Mouse (Mus musculus) limb, embryonic 12.5 days (tissue): ENCODE data around the gene Ap1s2. TPM values are rescaled to one million over a fixed set of nuclear protein-coding genes. Genes with fewer than 3 reads are reported as not detected.

ENCODE experiments used
- ATAC-seq: fragments of 200-750 bp; cut with Nextera tagmentation; 2 replicates; pipeline ENCODE4 v1.8.0; 2017; ENCODE audit warnings: low read depth, moderate TSS enrichment; ENCODE audit not compliant: insufficient number of reproducible peaks, insufficient read depth, low FRiP score, low TSS enrichment
- H3K27ac ChIP-seq: fragments of 300-500 bp; sonication (generic); 2 replicates; pipeline ENCODE4 v1.5.1; 2016; ENCODE audit warnings: mild to moderate bottlenecking, moderate library complexity
- H3K27me3 ChIP-seq: fragments of 300-500 bp; sonication (generic); 2 replicates; pipeline ENCODE4 v1.6.1; 2016; ENCODE audit warnings: mild to moderate bottlenecking, moderate library complexity
- H3K36me3 ChIP-seq: fragments of 300-500 bp; sonication (generic); 2 replicates; pipeline ENCODE4 v1.6.1; 2016; ENCODE audit warnings: mild to moderate bottlenecking, moderate library complexity
- H3K4me1 ChIP-seq: fragments of 300-500 bp; sonication (generic); replicated peaks from 2 replicates; pipeline ENCODE4 v1.6.1; 2016
- H3K4me2 ChIP-seq: fragments of 300-500 bp; sonication (generic); 2 replicates; pipeline ENCODE4 v1.6.1; 2016; ENCODE audit warnings: mild to moderate bottlenecking, moderate library complexity
- H3K4me3 ChIP-seq: fragments of 300-500 bp; sonication (generic); replicated peaks from 2 replicates; pipeline ENCODE4 v1.5.1; 2016; ENCODE audit warnings: mild to moderate bottlenecking
- H3K9ac ChIP-seq: fragments of 300-500 bp; sonication (generic); replicated peaks from 2 replicates; pipeline ENCODE4 v1.6.1; 2016; ENCODE audit warnings: mild to moderate bottlenecking, moderate library complexity
- H3K9me3 ChIP-seq: fragments of 300-500 bp; sonication (generic); 2 replicates; pipeline ENCODE4 v1.6.1; 2016; ENCODE audit warnings: mild to moderate bottlenecking, moderate library complexity
- WGBS: fragments of 180-500 bp; shearing (Covaris S2); methylation state at CpG from one replicate; pipeline ENCODE4 v1.1.7; 2016; 5-methylcytosine and 5-hydroxymethylcytosine counted together
- polyA plus RNA-seq: library from polyadenylated mRNA; unstranded; fragments of >200 nt; fragmentation: Nextera tagmentation; extraction: Ambion mirVana; gene quantifications from 2 replicates; pipeline ENCODE4 v1.2.1, GENCODE M21; 2016

The Ap1s2 gene
- polyA plus RNA-seq, 1 experiment from 2014 or later: 22.5 TPM

DNA sequence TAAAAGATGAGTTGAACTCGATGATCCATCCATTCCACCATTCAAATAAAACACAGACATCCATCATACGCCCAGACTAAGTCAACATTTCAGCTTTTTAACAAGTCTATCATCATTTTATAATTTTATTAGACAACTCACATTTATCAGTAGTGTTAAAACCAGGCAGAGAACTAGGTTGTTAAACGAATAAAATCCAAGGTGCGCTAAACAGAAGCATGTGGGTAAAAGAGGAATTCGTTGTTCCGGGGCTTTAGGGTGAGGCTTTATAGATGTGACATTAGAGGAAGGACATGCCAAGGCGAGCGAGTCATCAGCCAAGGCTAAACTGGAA, 847 bp upstream of the Ap1s2 start:
- peak overlapping the region; percentile 53 for H3K4me2 ChIP-seq
- H3K27me3 ChIP-seq: peaks cover 13% of the 10 kb centered on the region
- ATAC-seq: no peak
- no peaks in the 10 kb centered on the region for H3K9me3 ChIP-seq
- H3K9ac ChIP-seq: 0 out of 2 replicates have a peak overlapping the region, but pooled peaks have one; percentile 60
- peak overlapping the region; percentile 57 for H3K4me3 ChIP-seq
- WGBS: 23% methylated on average over 8 of the region's 8 CpGs
- H3K36me3 ChIP-seq: no peaks in the 10 kb centered on the region
- H3K27ac ChIP-seq: peak overlapping the region; percentile 86
- no peaks in the 10 kb centered on the region for H3K4me1 ChIP-seq

- peaks cover 13% of the 10 kb centered on the region for H3K27me3 ChIP-seq
- ATAC-seq: no peak
- WGBS: 14% methylated on average over 24 of the region's 34 CpGs
Measured at GRCm38 (mm10) chrX:163909381-163909780, 564 bp downstream of the Ap1s2 start.

GRCm38 (mm10) chrX:163912791-163913190, 4.0 kb downstream of the Ap1s2 start:
- Histone ChIP-seq H3K27me3 (peaks cover 13% of the 10 kb centered on the region), H3K9ac (no peak overlapping the region), H3K36me3 (no peaks in the 10 kb centered on the region; the same call in 1 of the 2 replicates), H3K27ac (no peak overlapping the region), H3K4me3 (no peak overlapping the region), H3K4me2 (no peak overlapping the region), H3K9me3 (no peaks in the 10 kb centered on the region), H3K4me1 (no peaks in the 10 kb centered on the region)
- ATAC-seq: no peak

More at GRCm38 (mm10) chrX:163909381-163909780, 564 bp downstream of the Ap1s2 start:
- H3K4me2 ChIP-seq: peak overlapping the region; percentile 53
- peak overlapping the region; percentile 91 for H3K27ac ChIP-seq
- H3K4me1 ChIP-seq: no peaks in the 10 kb centered on the region
- no peaks in the 10 kb centered on the region for H3K9me3 ChIP-seq
- H3K36me3 ChIP-seq: no peaks in the 10 kb centered on the region
- peak overlapping the region; percentile 64 for H3K9ac ChIP-seq
- peak overlapping the region; percentile 57 for H3K4me3 ChIP-seq

GRCm38 (mm10) chrX:163929550-163929949, 20.7 kb downstream of the Ap1s2 start:
- H3K9ac ChIP-seq: no peak overlapping the region
- H3K9me3 ChIP-seq: no peaks in the 10 kb centered on the region
- H3K4me2 ChIP-seq: no peak overlapping the region
- no peaks in the 10 kb centered on the region for H3K4me1 ChIP-seq
- no peak overlapping the region for H3K4me3 ChIP-seq
- no peak overlapping the region for H3K27ac ChIP-seq
- no peak for ATAC-seq
- H3K36me3 ChIP-seq: no peaks in the 10 kb centered on the region
- peaks cover 12% of the 10 kb centered on the region for H3K27me3 ChIP-seq

DNA sequence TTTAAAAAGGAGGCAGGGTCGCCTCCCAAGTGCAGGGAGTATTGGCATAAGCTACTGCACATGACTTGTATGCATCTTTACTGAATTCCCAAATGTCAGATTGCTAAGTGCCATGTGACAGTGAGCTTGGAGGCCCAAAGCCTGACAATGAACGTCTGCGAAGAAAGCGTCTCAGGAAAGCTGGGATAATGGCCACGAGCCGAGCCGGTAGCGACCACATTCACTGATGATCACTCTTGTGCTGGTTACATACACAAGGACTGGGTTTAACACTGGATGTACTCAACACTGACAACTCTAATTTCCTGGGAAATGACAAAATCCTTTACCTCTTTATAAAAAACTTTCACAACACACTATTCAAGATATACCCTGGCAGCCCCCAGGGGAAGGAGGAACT, 25.9 kb downstream of the Ap1s2 start:
- H3K4me1 ChIP-seq: no peaks in the 10 kb centered on the region
- H3K27ac ChIP-seq: no peak overlapping the region
- H3K27me3 ChIP-seq: peaks cover 20% of the 10 kb centered on the region
- no peak overlapping the region for H3K9ac ChIP-seq
- H3K36me3 ChIP-seq: peaks cover 22% of the 10 kb centered on the region; the same call in 1 of the 2 replicates
- 87% methylated on average over 8 of the region's 8 CpGs for WGBS
- no peak for ATAC-seq
- H3K9me3 ChIP-seq: no peaks in the 10 kb centered on the region
- H3K4me2 ChIP-seq: no peak overlapping the region
- H3K4me3 ChIP-seq: no peak overlapping the region

GRCm38 (mm10) chrX:163938587-163938986, 29.8 kb downstream of the Ap1s2 start:
- 89% methylated on average over 6 of the region's 6 CpGs for WGBS
- no peak overlapping the region for H3K27ac ChIP-seq
- H3K4me1 ChIP-seq: no peaks in the 10 kb centered on the region
- H3K9ac ChIP-seq: no peak overlapping the region
- no peak for ATAC-seq
- H3K36me3 ChIP-seq: peaks cover 38% of the 10 kb centered on the region; the same call in 1 of the 2 replicates
- no peaks in the 10 kb centered on the region for H3K9me3 ChIP-seq
- peaks cover 12% of the 10 kb centered on the region for H3K27me3 ChIP-seq
- H3K4me2 ChIP-seq: no peak overlapping the region
- no peak overlapping the region for H3K4me3 ChIP-seq

DNA sequence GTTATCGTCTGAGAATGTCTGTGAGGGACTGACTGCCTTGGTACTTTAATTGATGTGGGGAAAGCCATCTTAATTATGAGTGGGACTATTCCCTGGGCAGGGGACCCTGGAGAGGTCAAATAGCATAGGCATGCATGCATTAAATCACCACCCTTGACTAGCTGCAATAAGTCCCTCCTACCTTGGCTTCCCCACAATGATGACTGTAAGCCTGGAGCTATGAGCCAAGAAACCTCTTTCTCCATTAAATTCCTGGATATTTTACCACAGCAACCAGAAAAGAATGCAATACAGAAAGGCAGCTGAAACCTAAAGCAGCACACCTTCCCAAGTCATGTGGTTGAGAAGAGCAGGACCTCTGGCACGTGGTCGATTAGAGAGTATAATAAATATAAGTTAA, 35.6 kb downstream of the Ap1s2 start:
- no peak for ATAC-seq
- H3K4me2 ChIP-seq: no peak overlapping the region
- no peak overlapping the region for H3K4me3 ChIP-seq
- no peaks in the 10 kb centered on the region for H3K9me3 ChIP-seq
- WGBS: 86% methylated on average over 3 of the region's 3 CpGs
- no peaks in the 10 kb centered on the region for H3K4me1 ChIP-seq
- H3K27ac ChIP-seq: no peak overlapping the region
- H3K36me3 ChIP-seq: peaks cover 46% of the 10 kb centered on the region; the same call in 1 of the 2 replicates
- H3K9ac ChIP-seq: no peak overlapping the region
- H3K27me3 ChIP-seq: peaks cover 3% of the 10 kb centered on the region

DNA sequence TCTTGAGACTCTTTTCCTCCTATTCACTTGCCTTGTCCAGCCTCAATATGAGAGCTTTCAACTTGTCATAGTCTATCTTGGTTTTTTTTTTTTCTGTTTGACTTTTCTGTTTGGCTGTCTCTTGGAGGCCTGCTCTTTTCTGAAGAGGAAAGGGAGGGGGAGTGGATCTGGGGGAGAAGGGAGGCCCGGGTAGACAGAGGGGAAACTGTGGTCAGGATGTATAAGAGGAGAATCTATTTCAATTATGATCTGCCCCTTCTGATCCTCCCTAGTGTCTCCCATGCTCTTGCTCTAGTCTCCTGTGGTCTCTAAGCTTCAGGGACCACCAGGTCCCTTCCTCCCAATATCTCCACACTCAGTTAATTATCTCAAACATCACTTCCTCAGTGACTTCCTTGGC, 42.8 kb downstream of the Ap1s2 start:
- peaks cover 59% of the 10 kb centered on the region for H3K36me3 ChIP-seq

DNA sequence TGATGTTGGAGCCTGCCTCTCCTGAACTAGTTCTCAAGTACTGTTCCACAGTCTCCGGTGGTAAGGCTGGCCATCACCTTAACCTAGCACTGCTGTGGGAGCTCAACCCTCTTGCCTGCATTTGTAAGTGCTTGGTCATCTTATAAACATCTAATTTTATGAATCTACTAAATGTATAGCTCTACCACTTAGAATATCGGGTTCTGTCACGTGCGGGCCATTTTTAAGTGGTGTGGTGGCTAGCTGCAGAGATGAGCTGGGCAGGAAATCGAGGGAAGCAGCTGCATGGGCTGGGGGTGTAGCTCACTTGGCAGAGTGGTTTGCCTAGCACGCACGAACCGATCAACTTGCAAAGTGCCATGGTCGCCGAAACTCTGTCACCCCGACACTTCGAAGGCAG, 48.6 kb downstream of the Ap1s2 start:
- Histone ChIP-seq H3K9ac (peak overlapping the region; percentile 66), H3K27me3 (peaks cover 21% of the 10 kb centered on the region)

More for the DNA sequence above, 42.8 kb downstream of the Ap1s2 start:
- Histone ChIP-seq H3K27me3 (no peaks in the 10 kb centered on the region; the same call in 1 of the 2 replicates), H3K9ac (no peak overlapping the region), H3K27ac (no peak overlapping the region), H3K4me2 (no peak overlapping the region), H3K4me1 (no peaks in the 10 kb centered on the region), H3K4me3 (no peak overlapping the region), H3K9me3 (no peaks in the 10 kb centered on the region)
- ATAC-seq: no peak
- WGBS: 80% methylated on average over 1 of the region's 1 CpGs

GRCm38 (mm10) chrX:163957803-163958466, 49.1 kb downstream of the Ap1s2 start:
- WGBS: 22% methylated on average over 27 of the region's 67 CpGs
- H3K4me3 ChIP-seq: peak overlapping the region; percentile 56
- no peaks in the 10 kb centered on the region for H3K9me3 ChIP-seq
- H3K4me2 ChIP-seq: peak overlapping the region; percentile 59
- H3K9ac ChIP-seq: peak overlapping the region; percentile 66
- peak overlapping the region; percentile 98 for H3K27ac ChIP-seq
- peaks cover 24% of the 10 kb centered on the region for H3K27me3 ChIP-seq
- no peaks in the 10 kb centered on the region for H3K4me1 ChIP-seq
- peaks cover 26% of the 10 kb centered on the region for H3K36me3 ChIP-seq
- peak; percentile 95 for ATAC-seq

More for the DNA sequence above, 48.6 kb downstream of the Ap1s2 start:
- Histone ChIP-seq H3K4me3 (peak overlapping the region; percentile 56), H3K9me3 (no peaks in the 10 kb centered on the region), H3K4me1 (no peaks in the 10 kb centered on the region), H3K27ac (peak overlapping the region; percentile 98), H3K36me3 (peaks cover 29% of the 10 kb centered on the region), H3K4me2 (peak overlapping the region; percentile 59)
- ATAC-seq: no peak
- WGBS: 36% methylated on average over 12 of the region's 12 CpGs

DNA sequence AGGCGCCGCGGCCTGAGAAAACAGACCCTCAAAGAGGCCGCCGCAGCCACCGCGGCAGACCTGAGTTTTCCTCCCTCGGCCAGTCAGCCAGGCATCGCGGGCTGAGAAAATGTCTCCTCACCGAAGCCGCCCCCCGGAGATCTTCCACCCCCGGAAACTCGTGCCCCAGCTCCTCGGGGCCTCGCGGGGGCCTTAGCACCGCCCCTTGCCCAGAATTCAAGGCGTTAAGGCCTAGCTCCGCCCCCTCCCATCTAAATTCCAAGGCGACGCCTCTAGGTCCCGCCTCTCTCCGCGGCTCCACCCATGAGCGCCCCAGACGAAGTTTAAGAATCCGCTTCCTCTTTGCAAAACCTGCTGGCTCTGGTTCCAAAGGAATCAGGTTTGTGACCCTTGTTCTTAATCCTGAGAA, 49.7 kb downstream of the Ap1s2 start, which contains the start of gene Zrsr2:
Zrsr2 (minus strand) TSS at position 195 of the 409 bp plus-strand sequence.
- peak within 1 kb of the TSS; percentile 56 for H3K4me3 ChIP-seq
- H3K27ac ChIP-seq: peak within 1 kb of the TSS; percentile 98
- H3K4me2 ChIP-seq: peak within 1 kb of the TSS; percentile 59
- no peaks in the 10 kb centered on the region for H3K4me1 ChIP-seq
- H3K36me3 ChIP-seq: peaks cover 21% of the 10 kb centered on the region
- ATAC-seq: peak; percentile 93
- H3K9me3 ChIP-seq: no peaks in the 10 kb centered on the region
- 16% methylated on average over 25 of the region's 29 CpGs for WGBS
- peak within 1 kb of the TSS; percentile 66 for H3K9ac ChIP-seq
- H3K27me3 ChIP-seq: peaks cover 28% of the 10 kb centered on the region

- Histone ChIP-seq H3K9me3 (no peaks in the 10 kb centered on the region), H3K36me3 (no peaks in the 10 kb centered on the region), H3K4me2 (no peak overlapping the region), H3K27ac (peak overlapping the region; percentile 50; the same call in 1 of the 2 replicates), H3K27me3 (peaks cover 18% of the 10 kb centered on the region), H3K9ac (no peak overlapping the region), H3K4me1 (no peaks in the 10 kb centered on the region), H3K4me3 (no peak overlapping the region)
- no peak for ATAC-seq
- 95% methylated on average over 1 of the region's 1 CpGs for WGBS
Measured at GRCm38 (mm10) chrX:163981092-163981491, 72.3 kb downstream of the Ap1s2 start.
